Mouse (Mus musculus): ENCODE measurements around the gene Tctn1. TPM values are rescaled to one million over a fixed set of nuclear protein-coding genes. Genes with fewer than 3 reads are reported as not detected.

The Tctn1 gene
- polyA plus RNA-seq, 1 experiment, result 41.4 TPM

DNA sequence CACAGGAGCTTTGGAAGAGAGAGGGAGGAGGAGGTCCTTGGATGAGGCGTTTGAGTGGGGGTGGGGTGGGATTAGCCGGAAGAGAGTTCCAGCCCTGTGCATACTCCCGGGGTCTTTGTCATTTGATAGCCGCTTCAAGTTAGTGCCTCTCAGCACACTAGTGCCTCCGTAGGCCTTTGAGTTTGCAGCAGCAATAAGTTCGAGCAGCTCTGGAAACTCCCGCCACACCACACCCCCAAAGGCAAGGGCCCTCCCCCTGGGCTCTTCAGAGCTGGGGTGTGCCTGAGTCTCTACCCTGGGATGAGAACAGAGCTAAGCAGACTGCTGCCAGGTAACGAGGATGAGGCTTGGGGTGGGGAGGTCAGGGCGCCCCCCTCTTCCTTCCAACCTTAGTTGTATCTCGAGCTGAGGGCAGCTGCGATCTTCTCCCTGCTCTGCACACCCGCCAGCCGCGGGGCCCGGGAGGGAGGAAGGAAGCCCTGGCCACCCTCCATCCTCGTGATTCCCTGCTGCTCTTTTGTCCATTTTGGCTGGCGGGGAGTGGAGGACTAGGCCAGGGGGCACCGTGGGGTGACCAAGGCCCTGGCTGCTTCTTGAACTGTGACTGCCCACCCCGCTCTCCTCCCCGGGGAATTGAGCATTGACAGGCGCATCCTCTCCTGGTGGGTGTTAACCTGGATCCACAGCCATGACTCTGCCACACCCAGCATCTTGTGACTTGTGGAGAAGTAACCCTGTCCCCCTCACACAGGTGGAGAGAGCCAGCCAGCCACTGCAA is 54.5 kb downstream of the Tctn1 start:
- peaks cover 49% of the 10 kb centered on the region for H3K4me1 ChIP-seq (replicated peaks; ENCODE audit: control insufficient read depth, insufficient read depth, low read length)
- DNase-seq, result peak; percentile 73
- H3K4me3 ChIP-seq (ENCODE audit: control insufficient read depth, insufficient read depth, low read length), result peak overlapping the region; percentile 25
- H3K27me3 ChIP-seq (ENCODE audit: control insufficient read depth, insufficient read depth, low read length), result no peaks in the 10 kb centered on the region
- H3K36me3 ChIP-seq (ENCODE audit: control insufficient read depth, insufficient read depth, low read length), result no peaks in the 10 kb centered on the region
- peak overlapping the region; percentile 85 for H3K27ac ChIP-seq (ENCODE audit: control insufficient read depth, insufficient read depth, low read length)
- TF ChIP-seq POLR2A (IDR thresholded peaks at IDR 0.05; ENCODE audit: control insufficient read depth, extremely low read depth, insufficient read depth, low read length, poor library complexity), result peak; percentile 23; the same call in 1 of the 2 replicates
- no peak for TF ChIP-seq CTCF (IDR thresholded peaks at IDR 0.05; ENCODE audit: borderline replicate concordance, control insufficient read depth, extremely low read depth, insufficient read depth, low read length, poor library complexity)
- 15% methylated on average over 20 of the region's 21 CpGs for WGBS

- H3K27ac ChIP-seq (ENCODE audit: control insufficient read depth, insufficient read depth, low read length), result peak overlapping the region; percentile 85
- WGBS, result 7% methylated on average over 6 of the region's 6 CpGs
These were observed 55.4 kb downstream of the Tctn1 start for GRCm38 (mm10) chr5:122208909-122209308.

DNA sequence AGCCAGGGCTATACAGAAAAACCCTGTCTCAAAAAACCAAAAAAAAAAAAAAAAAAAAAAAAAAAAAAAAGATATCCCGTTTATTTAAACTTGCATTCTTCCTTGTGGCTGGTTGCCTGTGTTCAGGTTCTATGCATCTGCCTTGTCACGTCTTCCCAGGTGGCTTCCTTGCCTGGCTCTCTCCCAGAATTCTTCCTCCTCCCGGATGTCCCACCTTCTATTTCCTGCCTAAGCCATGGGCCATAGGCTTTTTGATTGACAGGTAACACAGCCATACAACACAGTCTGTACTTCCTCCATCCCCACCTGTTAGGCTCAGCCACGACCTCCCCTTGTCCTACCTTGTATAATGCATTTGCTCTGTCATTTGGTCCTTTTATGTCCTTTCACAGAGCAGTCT is 57.8 kb downstream of the Tctn1 start, which contains the start of gene Hvcn1:
Hvcn1 (plus strand) TSS at position 330 of the 400 bp plus-strand sequence.
- Histone ChIP-seq H3K4me1 (replicated peaks; ENCODE audit: control insufficient read depth, insufficient read depth, low read length) (peaks cover 56% of the 10 kb centered on the region), H3K4me3 (ENCODE audit: control insufficient read depth, insufficient read depth, low read length) (no peak within 1 kb of the TSS), H3K36me3 (ENCODE audit: control insufficient read depth, insufficient read depth, low read length) (no peaks in the 10 kb centered on the region), H3K27ac (ENCODE audit: control insufficient read depth, insufficient read depth, low read length) (0 out of 2 replicates have a peak within 1 kb of the TSS, but pooled peaks have one; percentile 9), H3K27me3 (ENCODE audit: control insufficient read depth, insufficient read depth, low read length) (no peaks in the 10 kb centered on the region)
- TF ChIP-seq CTCF (IDR thresholded peaks at IDR 0.05; ENCODE audit: borderline replicate concordance, control insufficient read depth, extremely low read depth, insufficient read depth, low read length, poor library complexity) (no peak), POLR2A (IDR thresholded peaks at IDR 0.05; ENCODE audit: control insufficient read depth, extremely low read depth, insufficient read depth, low read length, poor library complexity) (no peak)
- WGBS, result 44% methylated on average over 4 of the region's 4 CpGs
- DNase-seq, result no peak

More at GRCm38 (mm10) chr5:122208909-122209308, 55.4 kb downstream of the Tctn1 start:
- Histone ChIP-seq H3K4me1 (replicated peaks; ENCODE audit: control insufficient read depth, insufficient read depth, low read length) (peaks cover 56% of the 10 kb centered on the region), H3K36me3 (ENCODE audit: control insufficient read depth, insufficient read depth, low read length) (no peaks in the 10 kb centered on the region), H3K27me3 (ENCODE audit: control insufficient read depth, insufficient read depth, low read length) (no peaks in the 10 kb centered on the region), H3K4me3 (ENCODE audit: control insufficient read depth, insufficient read depth, low read length) (no peak overlapping the region)
- no peak for TF ChIP-seq CTCF (IDR thresholded peaks at IDR 0.05; ENCODE audit: borderline replicate concordance, control insufficient read depth, extremely low read depth, insufficient read depth, low read length, poor library complexity)
- no peak for TF ChIP-seq POLR2A (IDR thresholded peaks at IDR 0.05; ENCODE audit: control insufficient read depth, extremely low read depth, insufficient read depth, low read length, poor library complexity)
- peak; percentile 57 for DNase-seq

DNA sequence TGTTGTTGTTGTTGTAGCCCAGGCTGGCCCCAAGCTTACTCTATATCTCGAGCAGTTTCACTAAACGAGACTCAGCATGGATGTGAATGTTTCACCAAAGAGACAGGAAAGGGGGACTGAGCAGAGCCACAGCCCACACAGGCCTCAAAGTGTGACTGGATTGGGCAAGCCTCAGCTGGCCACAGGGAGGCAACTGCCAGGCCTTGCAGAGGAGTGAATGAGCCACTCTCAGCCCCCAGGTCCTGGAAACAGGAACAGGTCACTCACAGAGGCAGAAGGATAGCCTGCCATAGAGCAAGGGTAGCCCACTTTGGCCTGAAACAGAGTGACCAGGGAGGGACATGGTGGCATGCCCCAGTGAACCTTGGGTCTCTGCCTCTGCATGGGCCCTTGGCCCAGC is 60.1 kb downstream of the Tctn1 start:
- TF ChIP-seq CTCF (IDR thresholded peaks at IDR 0.05; ENCODE audit: borderline replicate concordance, control insufficient read depth, extremely low read depth, insufficient read depth, low read length, poor library complexity), result no peak
- Histone ChIP-seq H3K4me3 (ENCODE audit: control insufficient read depth, insufficient read depth, low read length) (no peak overlapping the region), H3K27me3 (ENCODE audit: control insufficient read depth, insufficient read depth, low read length) (no peaks in the 10 kb centered on the region), H3K27ac (ENCODE audit: control insufficient read depth, insufficient read depth, low read length) (no peak overlapping the region), H3K4me1 (replicated peaks; ENCODE audit: control insufficient read depth, insufficient read depth, low read length) (peaks cover 38% of the 10 kb centered on the region), H3K36me3 (ENCODE audit: control insufficient read depth, insufficient read depth, low read length) (no peaks in the 10 kb centered on the region)
- 43% methylated on average over 2 of the region's 2 CpGs for WGBS
- no peak for DNase-seq

GRCm38 (mm10) chr5:122201904-122202303 is 62.4 kb downstream of the Tctn1 start:
- no peak overlapping the region for H3K27ac ChIP-seq (ENCODE audit: control insufficient read depth, insufficient read depth, low read length)
- H3K36me3 ChIP-seq (ENCODE audit: control insufficient read depth, insufficient read depth, low read length), result no peaks in the 10 kb centered on the region
- H3K4me3 ChIP-seq (ENCODE audit: control insufficient read depth, insufficient read depth, low read length), result no peak overlapping the region
- WGBS, result 97% methylated on average over 6 of the region's 6 CpGs
- H3K27me3 ChIP-seq (ENCODE audit: control insufficient read depth, insufficient read depth, low read length), result no peaks in the 10 kb centered on the region
- no peak for TF ChIP-seq CTCF (IDR thresholded peaks at IDR 0.05; ENCODE audit: borderline replicate concordance, control insufficient read depth, extremely low read depth, insufficient read depth, low read length, poor library complexity)
- no peak for TF ChIP-seq POLR2A (IDR thresholded peaks at IDR 0.05; ENCODE audit: control insufficient read depth, extremely low read depth, insufficient read depth, low read length, poor library complexity)
- peaks cover 18% of the 10 kb centered on the region for H3K4me1 ChIP-seq (replicated peaks; ENCODE audit: control insufficient read depth, insufficient read depth, low read length)
- DNase-seq, result no peak

DNA sequence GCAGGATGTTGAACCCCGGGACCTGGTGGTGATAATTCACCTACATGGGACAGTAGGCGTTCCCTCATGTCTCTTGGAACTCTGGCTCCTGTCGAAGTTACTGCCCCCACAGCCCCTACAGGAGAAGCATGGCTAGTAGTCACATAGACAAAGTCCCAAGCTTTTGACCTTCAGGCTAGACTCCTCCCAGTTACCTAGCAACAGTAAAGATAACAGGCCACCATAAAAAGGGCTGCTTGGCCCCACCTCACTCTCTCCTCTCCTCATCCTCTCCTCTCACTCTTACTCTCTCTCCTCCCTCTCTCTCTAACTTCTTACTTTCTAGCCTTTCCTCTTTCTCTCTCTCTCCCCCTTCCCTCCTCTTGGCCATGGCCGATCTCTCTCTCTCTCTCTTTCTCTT is 63.4 kb downstream of the Tctn1 start:
- TF ChIP-seq POLR2A (IDR thresholded peaks at IDR 0.05; ENCODE audit: control insufficient read depth, extremely low read depth, insufficient read depth, low read length, poor library complexity) (no peak), CTCF (IDR thresholded peaks at IDR 0.05; ENCODE audit: borderline replicate concordance, control insufficient read depth, extremely low read depth, insufficient read depth, low read length, poor library complexity) (no peak)
- no peak for DNase-seq
- no peak overlapping the region for H3K27ac ChIP-seq (ENCODE audit: control insufficient read depth, insufficient read depth, low read length)
- no peaks in the 10 kb centered on the region for H3K27me3 ChIP-seq (ENCODE audit: control insufficient read depth, insufficient read depth, low read length)
- no peak overlapping the region for H3K4me3 ChIP-seq (ENCODE audit: control insufficient read depth, insufficient read depth, low read length)
- peaks cover 10% of the 10 kb centered on the region for H3K4me1 ChIP-seq (replicated peaks; ENCODE audit: control insufficient read depth, insufficient read depth, low read length)
- 98% methylated on average over 4 of the region's 4 CpGs for WGBS
- no peaks in the 10 kb centered on the region for H3K36me3 ChIP-seq (ENCODE audit: control insufficient read depth, insufficient read depth, low read length)

Measured in thymus, adult 2 months (tissue).